Mouse (Mus musculus): ENCODE data around the gene St3gal2.

GRCm38 (mm10) chr8:110920032-110920772 lies 480 bp downstream of the St3gal2 start:
- TF ChIP-seq CTCF (IDR thresholded peaks at IDR 0.05; ENCODE audit: low read depth) (no peak), EP300 (IDR thresholded peaks at IDR 0.05; ENCODE audit: low read depth) (no peak)
